ENCODE assay signal across 25 mouse cellular contexts in the genomic region with DNA sequence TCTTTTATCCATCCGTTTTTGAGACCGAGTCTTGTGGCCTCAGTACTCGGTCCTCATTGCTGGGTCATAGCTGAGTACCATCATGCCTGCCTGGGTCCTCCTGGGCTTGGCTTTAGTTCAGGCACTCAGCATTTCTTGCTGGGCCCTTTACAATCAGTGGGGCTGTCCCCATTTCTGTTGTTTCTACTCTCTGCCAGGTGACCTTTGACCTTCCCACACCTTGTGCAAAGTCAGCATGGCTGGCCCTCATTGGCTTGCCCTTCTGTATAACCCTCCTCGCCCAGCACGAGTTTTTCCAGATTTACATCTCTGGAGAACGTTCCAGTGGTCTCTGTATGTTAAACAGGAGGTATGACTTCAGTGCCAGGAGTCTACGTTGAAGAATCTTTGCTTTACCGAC.
A peak's percentile ranks its signal among the peaks of the same experiment; 100 is the strongest.
DNase-seq lines count a peak whose midpoint lies in the region; ATAC-seq and TF ChIP-seq lines count a peak whose summit lies in the region.
"Had no signal": no experiment of that assay in that cellular context is flagged by ENCODE, and none has a peak within 500 bp of the region (broad histone marks: within the 10 kb centered on the region; RNA-seq: fewer than 3 reads in every experiment).

No protein-coding gene starts in this region.

- H3K4me1 ChIP-seq in intestine, embryonic 16.5 days (ENCODE audit: control insufficient read depth, insufficient read depth, low read length): peaks cover 6% of the 10 kb centered on the region; the same call in 1 of the 2 replicates
- H3K4me1 ChIP-seq in intestine, embryonic 15.5 days (replicated peaks): no peaks in the 10 kb centered on the region
- peaks cover 27% of the 10 kb centered on the region for H3K4me1 ChIP-seq in small intestine, adult 2 months (ENCODE audit: control insufficient read depth, insufficient read depth, insufficient read length, low read length)
- H3K4me1 ChIP-seq: embryonic facial prominence, embryonic 15.5 days; hindbrain, embryonic 12.5 days; limb, embryonic 10.5 days; liver, embryonic 13.5 days had no signal

- intact Hi-C loops in gastrocnemius, postnatal 36 days (cut with DNase I): no loop called here

- no peak overlapping the region for H3K27ac ChIP-seq in intestine, embryonic 16.5 days (ENCODE audit: low read length)
- H3K27ac ChIP-seq in intestine, embryonic 15.5 days: no peak overlapping the region
- H3K27ac ChIP-seq in small intestine, adult 2 months (ENCODE audit: insufficient read depth, low read depth, low read length): peak overlapping the region; percentile 31; the same call in 1 of the 2 replicates
- H3K27ac ChIP-seq: embryonic facial prominence, embryonic 15.5 days; heart, embryonic 13.5 days; hindbrain, embryonic 12.5 days; limb, embryonic 10.5 days; liver, embryonic 13.5 days; lung, embryonic 15.5 days had no signal

- H3K36me3 ChIP-seq in intestine, embryonic 16.5 days (ENCODE audit: control insufficient read depth, insufficient read depth, low read length): 0 out of 2 replicates have a peak, but pooled peaks cover 5% of the 10 kb centered on the region
- H3K36me3 ChIP-seq in intestine, embryonic 15.5 days: peaks cover 3% of the 10 kb centered on the region; the same call in 1 of the 2 replicates
- no peaks in the 10 kb centered on the region for H3K36me3 ChIP-seq in small intestine, adult 2 months (ENCODE audit: control insufficient read depth, insufficient read depth, low read length)
- H3K36me3 ChIP-seq: hindbrain, embryonic 12.5 days; liver, embryonic 13.5 days; lung, embryonic 15.5 days had no signal

- H3K9me3 ChIP-seq in intestine, embryonic 16.5 days (ENCODE audit: control insufficient read depth, low read length): no peaks in the 10 kb centered on the region
- H3K9me3 ChIP-seq in intestine, embryonic 15.5 days: no peaks in the 10 kb centered on the region
- H3K9me3 ChIP-seq: embryonic facial prominence, embryonic 15.5 days; heart, embryonic 13.5 days; hindbrain, embryonic 12.5 days; limb, embryonic 10.5 days; liver, embryonic 13.5 days; lung, embryonic 15.5 days had no signal

- peak; percentile 36; the same call in 1 of the 2 replicates for ATAC-seq in intestine, embryonic 16.5 days
- ATAC-seq in intestine, embryonic 15.5 days: no peak
- ATAC-seq: CD4-positive, CD25-positive, alpha-beta regulatory T cell, adult 4 months; forebrain, embryonic 14.5 days had no signal

- H3K9ac ChIP-seq in intestine, embryonic 16.5 days (ENCODE audit: low read depth, low read length): no peak overlapping the region
- H3K9ac ChIP-seq in intestine, embryonic 15.5 days: no peak overlapping the region
- H3K9ac ChIP-seq: embryonic facial prominence, embryonic 15.5 days; heart, embryonic 13.5 days; hindbrain, embryonic 12.5 days; liver, embryonic 13.5 days; lung, embryonic 15.5 days had no signal

- no peak for TF ChIP-seq CTCF in small intestine, adult 2 months (IDR thresholded peaks at IDR 0.05; ENCODE audit: extremely low read depth, insufficient read length, insufficient replicate concordance, low read depth, low read length)

- H3K27me3 ChIP-seq in intestine, embryonic 16.5 days (replicated peaks; ENCODE audit: control insufficient read depth, insufficient read depth, low read length): no peaks in the 10 kb centered on the region
- H3K27me3 ChIP-seq in intestine, embryonic 15.5 days (replicated peaks): no peaks in the 10 kb centered on the region
- H3K27me3 ChIP-seq in small intestine, adult 2 months (ENCODE audit: control insufficient read depth, insufficient read depth, low read length): no peaks in the 10 kb centered on the region
- H3K27me3 ChIP-seq: embryonic facial prominence, embryonic 15.5 days; heart, embryonic 13.5 days; hindbrain, embryonic 12.5 days; liver, embryonic 13.5 days; lung, embryonic 15.5 days had no signal

- H3K4me2 ChIP-seq in intestine, embryonic 16.5 days (ENCODE audit: low read depth, low read length): no peak overlapping the region
- no peak overlapping the region for H3K4me2 ChIP-seq in intestine, embryonic 15.5 days (replicated peaks)
- H3K4me2 ChIP-seq: embryonic facial prominence, embryonic 15.5 days; heart, embryonic 13.5 days; hindbrain, embryonic 12.5 days; liver, embryonic 13.5 days; lung, embryonic 15.5 days; midbrain, embryonic 11.5 days had no signal

- no peak for TF ChIP-seq POLR2A in small intestine, adult 2 months (IDR thresholded peaks at IDR 0.05; ENCODE audit: low read depth, low read length)

- WGBS in intestine, embryonic 16.5 days: 71% methylated on average over 8 of the region's 8 CpGs
- WGBS in intestine, embryonic 15.5 days: 72% methylated on average over 8 of the region's 8 CpGs
- WGBS in small intestine, adult 2 months: 42% methylated on average over 8 of the region's 8 CpGs

- peak; percentile 42 to 43 for DNase-seq in kidney, postnatal 36 days
- DNase-seq in kidney, postnatal 10 days: no peak
- DNase-seq in R1 (ENCODE audit: low read depth, low spot score): peak; percentile 45
- no peak for DNase-seq in gastrocnemius, postnatal 36 days
- DNase-seq: cerebellum, adult 11 months; cerebellum, adult 9-11 months; gastrocnemius, postnatal 10 days; heart, adult 18-20 months; heart, postnatal 14 days; liver, embryonic 13.5 days; right cerebral cortex, adult 18-20 months; right cerebral cortex, postnatal 4 days; thymus, adult 2 months; thymus, postnatal 4 days had no signal

- no peak overlapping the region for H3K4me3 ChIP-seq in intestine, embryonic 16.5 days (ENCODE audit: low read length)
- no peak overlapping the region for H3K4me3 ChIP-seq in intestine, embryonic 15.5 days (replicated peaks)
- no peak overlapping the region for H3K4me3 ChIP-seq in small intestine, adult 2 months (ENCODE audit: low read depth, low read length)
- H3K4me3 ChIP-seq: embryonic facial prominence, embryonic 15.5 days; heart, embryonic 13.5 days; hindbrain, embryonic 12.5 days; limb, embryonic 10.5 days; liver, embryonic 13.5 days; lung, embryonic 15.5 days had no signal

Comparison
In these comparisons a context has a peak if more than half of its experiments do, and no peak if none do; other contexts are left out.
1. DNase-seq: peak in kidney, postnatal 36 days (2 of 2) and R1 (single experiment); none in kidney, postnatal 10 days (single experiment) and gastrocnemius, postnatal 36 days (0 of 2).